Mouse (Mus musculus): ENCODE results near the gene Krt15. TPM values are rescaled to one million over a fixed set of nuclear protein-coding genes. Genes with fewer than 3 reads are reported as not detected.
A peak's percentile ranks its signal among the peaks of the same experiment; 100 is the strongest.

The Krt15 gene
- total RNA-seq (2012; rRNA removed) (0.21 TPM in 2 replicates), total RNA-seq (2014; rRNA removed) (not detected in 2 replicates), polyA plus RNA-seq (2012; ENCODE audit: insufficient read length, low read depth) (not detected in 2 replicates)

DNA sequence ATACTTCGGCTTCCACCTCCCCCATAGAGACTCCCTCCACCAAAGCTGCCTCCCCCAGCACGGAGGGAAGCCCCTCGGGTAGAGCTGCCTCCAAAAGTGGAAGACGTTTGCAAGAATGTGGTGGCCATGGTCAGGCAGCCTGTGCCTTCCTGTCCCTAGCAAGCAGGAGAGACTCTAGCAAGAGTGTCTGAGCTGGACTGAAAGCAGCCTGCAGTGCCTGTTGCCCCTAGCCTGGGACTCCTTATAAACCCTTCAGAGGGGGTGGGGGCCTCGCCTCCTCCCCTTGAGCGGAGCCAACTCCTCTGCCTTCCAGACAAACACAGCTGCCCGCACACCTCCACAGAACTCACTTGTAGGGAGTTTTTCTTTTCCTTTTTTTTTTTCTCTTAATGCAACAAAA lies at the start of gene Krt15:
Gene Krt15, minus strand, starts transcription at position 198 of the 400 bp plus-strand sequence.
- no peaks in the 10 kb centered on the region for H3K4me1 ChIP-seq (ENCODE audit: control insufficient read depth in 1 of 2, insufficient read depth in 2 of 2)
- H3K9ac ChIP-seq (ENCODE audit: insufficient read depth, low read depth) = no peak within 1 kb of the TSS
- H3K27ac ChIP-seq (ENCODE audit: insufficient read depth, low read depth) = no peak within 1 kb of the TSS
- H3K36me3 ChIP-seq (replicated peaks in 1 of 2; ENCODE audit: control insufficient read depth in 1 of 2, insufficient read depth in 1 of 2, low read length in 1 of 2) = no peaks in the 10 kb centered on the region
- H3K4me2 ChIP-seq (ENCODE audit: insufficient read depth, low read depth, poor library complexity, severe bottlenecking) = no peak within 1 kb of the TSS
- dilution Hi-C loops (cut with MboI; ENCODE audit: extremely low pct_ligation_motif_present, extremely low pct_unique_long_range_greater_than_20kb, low sequenced_read_pairs) = no loop called here
- H3K9me3 ChIP-seq (replicated peaks; ENCODE audit: low read length) = no peaks in the 10 kb centered on the region
- TF ChIP-seq KAT2A (IDR thresholded peaks at IDR 0.05; ENCODE audit: insufficient replicate concordance, low read length) = no peak
- TF ChIP-seq MAX (IDR thresholded peaks at IDR 0.05; ENCODE audit: low read length) = no peak
- no peak for TF ChIP-seq MEF2A (IDR thresholded peaks at IDR 0.05; ENCODE audit: borderline replicate concordance, low read depth, low read length)
- no peak for TF ChIP-seq RCOR1 (conservative IDR thresholded peaks at IDR 0.05; ENCODE audit: low read depth, low read length)
- no peak for TF ChIP-seq ZKSCAN1 (IDR thresholded peaks at IDR 0.05; ENCODE audit: borderline replicate concordance, low read depth, low read length)
- TF ChIP-seq MAZ (IDR thresholded peaks at IDR 0.05; ENCODE audit: low read depth, low read length) = no peak
- TF ChIP-seq CHD2 (IDR thresholded peaks at IDR 0.05; ENCODE audit: low read length) = no peak
- TF ChIP-seq POLR2A (IDR thresholded peaks at IDR 0.05; ENCODE audit: low read depth, low read length) = no peak
- no peak for TF ChIP-seq MYC (IDR thresholded peaks at IDR 0.05; ENCODE audit: low read depth, low read length)
- TF ChIP-seq MAFK (IDR thresholded peaks at IDR 0.05; ENCODE audit: insufficient replicate concordance, low read length) = no peak
- TF ChIP-seq ELF1 (IDR thresholded peaks at IDR 0.05; ENCODE audit: low read depth, low read length) = no peak
- no peak for TF ChIP-seq CTCF (conservative IDR thresholded peaks at IDR 0.05 in 1 of 2, IDR thresholded peaks at IDR 0.05 in 1 of 2; ENCODE audit: low read depth in 2 of 2, low read length in 2 of 2)
- no peak for TF ChIP-seq EP300 (IDR thresholded peaks at IDR 0.05; ENCODE audit: low read length)
- H3K79me2 ChIP-seq (replicated peaks; ENCODE audit: control insufficient read depth, extremely low read depth, insufficient read depth, poor library complexity, severe bottlenecking) = no peaks in the 10 kb centered on the region
- in situ Hi-C loops (cut with MboI; ENCODE audit: low pct_ligation_motif_present, low pct_unique_long_range_greater_than_20kb, low sequenced_read_pairs) = no loop called here
- no peak for DNase-seq (ENCODE audit: extremely low read depth)
- peaks cover 97% of the 10 kb centered on the region for H3K27me3 ChIP-seq (replicated peaks)
- no peak within 1 kb of the TSS for H3K4me3 ChIP-seq (replicated peaks in 1 of 3; ENCODE audit: low read depth in 2 of 3, low read length in 2 of 3, poor library complexity in 1 of 3)

- Histone ChIP-seq H3K9me3 (replicated peaks; ENCODE audit: low read length) (no peaks in the 10 kb centered on the region), H3K27me3 (replicated peaks) (peaks cover 83% of the 10 kb centered on the region), H3K4me2 (ENCODE audit: insufficient read depth, low read depth, poor library complexity, severe bottlenecking) (no peak overlapping the region), H3K79me2 (replicated peaks; ENCODE audit: control insufficient read depth, extremely low read depth, insufficient read depth, poor library complexity, severe bottlenecking) (no peaks in the 10 kb centered on the region), H3K36me3 (replicated peaks in 1 of 2; ENCODE audit: control insufficient read depth in 1 of 2, insufficient read depth in 1 of 2, low read length in 1 of 2) (no peaks in the 10 kb centered on the region), H3K9ac (ENCODE audit: insufficient read depth, low read depth) (no peak overlapping the region), H3K27ac (ENCODE audit: insufficient read depth, low read depth) (no peak overlapping the region), H3K4me3 (replicated peaks in 1 of 3; ENCODE audit: low read depth in 2 of 3, low read length in 2 of 3, poor library complexity in 1 of 3) (no peak overlapping the region), H3K4me1 (ENCODE audit: control insufficient read depth in 1 of 2, insufficient read depth in 2 of 2) (no peaks in the 10 kb centered on the region)
- no peak for DNase-seq (ENCODE audit: extremely low read depth)
- no peak for TF ChIP-seq RCOR1 (conservative IDR thresholded peaks at IDR 0.05; ENCODE audit: low read depth, low read length)
- peak; percentile 53 for TF ChIP-seq USF1 (IDR thresholded peaks at IDR 0.05; ENCODE audit: low read depth, low read length)
- TF ChIP-seq CHD1 (IDR thresholded peaks at IDR 0.05; ENCODE audit: low read depth, low read length) = no peak
- no peak for TF ChIP-seq RAD21 (IDR thresholded peaks at IDR 0.05; ENCODE audit: low read depth, low read length)
- no peak for TF ChIP-seq CTCF (conservative IDR thresholded peaks at IDR 0.05 in 1 of 2, IDR thresholded peaks at IDR 0.05 in 1 of 2; ENCODE audit: low read depth in 2 of 2, low read length in 2 of 2)
- no peak for TF ChIP-seq EP300 (IDR thresholded peaks at IDR 0.05; ENCODE audit: low read length)
- no peak for TF ChIP-seq MYC (IDR thresholded peaks at IDR 0.05; ENCODE audit: low read depth, low read length)
- TF ChIP-seq NELFE (IDR thresholded peaks at IDR 0.05; ENCODE audit: low read depth, low read length) = no peak
- TF ChIP-seq ZNF384 (IDR thresholded peaks at IDR 0.05; ENCODE audit: low read depth, low read length) = no peak
- no peak for TF ChIP-seq SIN3A (IDR thresholded peaks at IDR 0.05; ENCODE audit: low read length)
- TF ChIP-seq TBP (conservative IDR thresholded peaks at IDR 0.05; ENCODE audit: low read depth, low read length) = no peak
- no peak for TF ChIP-seq E2F4 (IDR thresholded peaks at IDR 0.05; ENCODE audit: insufficient replicate concordance, low read depth, low read length)
- TF ChIP-seq ELF1 (IDR thresholded peaks at IDR 0.05; ENCODE audit: low read depth, low read length) = peak; percentile 44; the same call in 1 of the 2 replicates
- TF ChIP-seq USF2 (conservative IDR thresholded peaks at IDR 0.05; ENCODE audit: low read depth, low read length) = peak; percentile 46
- in situ Hi-C loops (cut with MboI; ENCODE audit: low pct_ligation_motif_present, low pct_unique_long_range_greater_than_20kb, low sequenced_read_pairs) = no loop called here
- dilution Hi-C loops (cut with MboI; ENCODE audit: extremely low pct_ligation_motif_present, extremely low pct_unique_long_range_greater_than_20kb, low sequenced_read_pairs) = no loop called here
Measured at GRCm38 (mm10) chr11:100181725-100182124, 46.0 kb upstream of the Krt15 start.
